Mouse (Mus musculus) hindbrain, embryonic 10.5 days (tissue): ENCODE data around the gene Plcb2. TPM values are rescaled to one million over a fixed set of nuclear protein-coding genes. Genes with fewer than 3 reads are reported as not detected.

Source experiments
- DNase-seq: peaks from one replicate; pipeline ENCODE4 v3.0.0-alpha.2; 2017; ENCODE audit warnings: low spot score
- H3K27ac ChIP-seq: fragments of 300-500 bp; sonication (generic); 2 replicates; pipeline ENCODE4 v1.5.1; 2016; ENCODE audit warnings: mild to moderate bottlenecking, moderate library complexity
- H3K27me3 ChIP-seq: fragments of 300-500 bp; sonication (generic); 2 replicates; pipeline ENCODE4 v1.6.1; 2016; ENCODE audit warnings: mild to moderate bottlenecking; ENCODE audit not compliant: poor library complexity, insufficient read depth, severe bottlenecking
- H3K36me3 ChIP-seq: fragments of 300-500 bp; sonication (generic); 2 replicates; pipeline ENCODE4 v1.6.1; 2016; ENCODE audit warnings: mild to moderate bottlenecking, moderate library complexity
- H3K4me1 ChIP-seq: fragments of 300-500 bp; sonication (generic); replicated peaks from 2 replicates; pipeline ENCODE4 v1.6.1; 2016; ENCODE audit warnings: mild to moderate bottlenecking
- H3K4me3 ChIP-seq: fragments of 300-500 bp; sonication (generic); 2 replicates; pipeline ENCODE4 v1.5.1; 2016; ENCODE audit warnings: mild to moderate bottlenecking, moderate library complexity
- H3K9me3 ChIP-seq: fragments of 300-500 bp; sonication (generic); 2 replicates; pipeline ENCODE4 v1.6.1; 2016; ENCODE audit warnings: mild to moderate bottlenecking, moderate library complexity
- WGBS: fragments of 180-500 bp; shearing (Covaris S2); methylation state at CpG from one replicate; pipeline ENCODE4 v1.1.7; 2016; 5-methylcytosine and 5-hydroxymethylcytosine counted together
- polyA plus RNA-seq: library from polyadenylated mRNA; unstranded; fragments of >200 nt; fragmentation: Nextera tagmentation; extraction: Ambion mirVana; gene quantifications from 2 replicates; pipeline ENCODE4 v1.2.1, GENCODE M21; 2016

Plcb2 gene
- polyA plus RNA-seq, 1 experiment from 2014 or later: 0.43 TPM

- WGBS: 91% methylated on average over 4 of the region's 4 CpGs
- peaks cover 39% of the 10 kb centered on the region for H3K27me3 ChIP-seq
- H3K4me3 ChIP-seq: no peak overlapping the region
- no peak for DNase-seq
- H3K4me1 ChIP-seq: 0 out of 2 replicates have a peak, but pooled peaks cover 9% of the 10 kb centered on the region
- H3K27ac ChIP-seq: no peak overlapping the region
- no peaks in the 10 kb centered on the region for H3K9me3 ChIP-seq
- no peaks in the 10 kb centered on the region for H3K36me3 ChIP-seq
Observed at GRCm38 (mm10) chr2:118685088-118685487, 43.1 kb downstream of the Plcb2 start.

GRCm38 (mm10) chr2:118682544-118683260 is 45.5 kb downstream of the Plcb2 start:
- Histone ChIP-seq H3K27me3 (peaks cover 56% of the 10 kb centered on the region), H3K27ac (no peak overlapping the region), H3K9me3 (no peaks in the 10 kb centered on the region), H3K36me3 (no peaks in the 10 kb centered on the region), H3K4me1 (peaks cover 7% of the 10 kb centered on the region), H3K4me3 (no peak overlapping the region)
- DNase-seq: no peak
- WGBS: 58% methylated on average over 8 of the region's 8 CpGs

DNA sequence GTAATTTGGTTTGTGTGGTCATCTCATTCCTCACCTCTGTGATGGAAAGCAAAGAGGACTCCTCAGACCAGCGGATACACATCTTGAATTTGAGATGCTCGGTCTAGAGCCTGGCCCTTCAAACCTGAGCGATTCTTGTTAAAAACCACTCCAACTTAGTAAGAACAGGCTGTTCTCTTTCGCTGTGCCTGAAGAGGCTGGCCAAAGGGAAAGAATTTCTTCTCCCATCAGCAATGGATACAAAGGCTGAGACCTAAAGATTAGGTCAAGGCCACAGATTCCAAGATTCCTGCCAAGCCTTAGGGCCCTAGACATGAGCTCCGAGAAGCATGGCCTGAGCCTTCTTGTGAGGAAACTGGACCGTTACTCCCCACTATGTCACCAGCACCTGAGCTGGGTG is 47.3 kb downstream of the Plcb2 start:
- 92% methylated on average over 6 of the region's 6 CpGs for WGBS
- Histone ChIP-seq H3K9me3 (no peaks in the 10 kb centered on the region), H3K27ac (no peak overlapping the region), H3K4me3 (no peak overlapping the region), H3K36me3 (no peaks in the 10 kb centered on the region), H3K4me1 (peaks cover 19% of the 10 kb centered on the region), H3K27me3 (peaks cover 65% of the 10 kb centered on the region)
- DNase-seq: no peak

DNA sequence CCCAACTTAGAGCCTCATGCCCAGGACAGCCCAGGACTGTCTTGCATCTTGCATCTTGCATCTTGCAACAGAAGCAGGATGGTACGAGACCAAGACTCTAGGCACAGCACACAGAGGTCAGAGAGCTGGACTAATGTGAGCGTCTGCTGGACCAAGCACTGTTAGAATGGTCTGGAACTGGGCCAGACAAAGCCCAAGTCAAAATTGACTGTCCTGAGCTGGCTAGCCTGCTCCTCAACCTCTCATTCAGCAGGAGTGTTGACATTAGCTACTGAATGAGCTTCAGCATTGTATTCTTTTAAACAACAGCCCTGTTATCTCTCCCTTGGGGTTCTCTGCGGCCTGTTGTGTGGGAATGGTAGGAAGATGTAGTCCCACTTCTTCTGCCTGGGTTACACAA is 48.7 kb downstream of the Plcb2 start:
- Histone ChIP-seq H3K4me1 (peaks cover 19% of the 10 kb centered on the region), H3K27me3 (peaks cover 79% of the 10 kb centered on the region), H3K27ac (no peak overlapping the region), H3K9me3 (no peaks in the 10 kb centered on the region), H3K4me3 (no peak overlapping the region), H3K36me3 (no peaks in the 10 kb centered on the region)
- no peak for DNase-seq
- WGBS: 77% methylated on average over 3 of the region's 3 CpGs

DNA sequence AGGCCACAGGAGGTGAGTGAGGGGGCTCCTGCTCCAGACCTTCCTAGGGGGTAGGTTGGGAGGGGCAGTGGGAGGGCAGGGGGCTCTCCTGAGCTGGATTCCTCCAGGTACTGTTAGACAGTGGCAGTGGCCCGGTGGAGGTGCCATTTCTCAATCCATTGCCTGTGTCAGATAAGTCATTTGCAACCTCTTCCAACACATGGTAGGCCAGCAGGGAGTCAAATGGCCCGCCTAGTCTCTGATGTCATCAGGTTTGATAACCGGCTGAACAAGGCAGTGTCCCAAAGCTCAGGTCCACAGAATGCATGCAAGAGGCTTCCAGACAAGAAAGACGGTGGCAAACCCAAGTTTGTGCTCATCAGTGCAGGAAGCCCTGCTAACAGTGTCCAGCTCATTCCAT is 50.4 kb downstream of the Plcb2 start:
- no peaks in the 10 kb centered on the region for H3K9me3 ChIP-seq
- no peak for DNase-seq
- H3K36me3 ChIP-seq: no peaks in the 10 kb centered on the region
- WGBS: 17% methylated on average over 4 of the region's 4 CpGs
- H3K27me3 ChIP-seq: peaks cover 92% of the 10 kb centered on the region
- peaks cover 26% of the 10 kb centered on the region for H3K4me1 ChIP-seq
- 0 out of 2 replicates have a peak overlapping the region, but pooled peaks have one; percentile 62 for H3K27ac ChIP-seq
- H3K4me3 ChIP-seq: peak overlapping the region; percentile 64

DNA sequence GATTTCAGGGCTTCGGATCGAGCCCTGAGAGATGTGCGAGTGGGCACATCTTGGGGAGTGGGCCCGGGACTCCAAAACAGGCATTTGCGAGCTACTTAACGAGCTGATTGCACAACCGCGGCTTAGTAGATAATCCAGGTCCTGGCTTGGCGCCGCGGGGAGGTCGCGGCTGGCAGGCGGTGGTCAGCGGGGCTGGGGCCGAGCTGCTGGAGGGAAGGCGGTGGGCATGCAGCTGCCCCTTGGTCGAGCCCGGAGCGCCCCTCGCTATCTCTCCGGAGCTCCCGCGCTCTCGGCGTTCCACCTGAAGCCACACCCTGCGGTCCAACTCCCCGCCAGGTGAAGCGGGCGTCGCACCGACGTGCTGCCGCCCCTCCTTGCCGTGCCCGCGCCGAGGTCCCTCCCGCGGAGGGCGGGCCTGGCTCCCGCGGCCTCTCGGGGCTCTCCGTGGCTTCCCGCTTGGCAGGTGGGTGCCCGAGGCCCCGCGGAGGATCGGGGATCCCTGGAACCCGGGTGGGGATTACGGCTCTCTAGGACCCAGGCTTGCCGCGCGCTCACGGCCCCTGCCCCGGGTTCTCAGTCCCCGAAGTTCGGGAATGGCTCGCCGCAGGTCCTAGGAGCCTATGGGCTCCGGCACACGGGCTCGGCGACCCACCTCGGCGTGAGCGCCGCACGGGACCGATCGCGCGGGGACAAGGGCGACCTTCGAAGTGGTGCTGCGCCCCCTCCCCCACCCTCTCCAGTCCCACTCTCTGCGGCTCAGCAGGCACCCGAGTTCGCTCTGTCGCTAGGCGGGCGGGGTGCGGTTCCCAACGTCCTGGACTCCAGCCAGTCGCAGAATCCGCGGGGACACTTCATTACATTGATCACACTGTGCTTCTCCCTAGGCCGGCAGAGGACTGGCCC is 51.1 kb downstream of the Plcb2 start:
- Histone ChIP-seq H3K36me3 (no peaks in the 10 kb centered on the region), H3K9me3 (no peaks in the 10 kb centered on the region), H3K27me3 (peaks cover 94% of the 10 kb centered on the region), H3K4me3 (peak overlapping the region; percentile 64), H3K27ac (peak overlapping the region; percentile 62; the same call in 1 of the 2 replicates), H3K4me1 (peaks cover 21% of the 10 kb centered on the region)
- WGBS: under 1% methylated on average over 89 of the region's 89 CpGs
- DNase-seq: no peak

DNA sequence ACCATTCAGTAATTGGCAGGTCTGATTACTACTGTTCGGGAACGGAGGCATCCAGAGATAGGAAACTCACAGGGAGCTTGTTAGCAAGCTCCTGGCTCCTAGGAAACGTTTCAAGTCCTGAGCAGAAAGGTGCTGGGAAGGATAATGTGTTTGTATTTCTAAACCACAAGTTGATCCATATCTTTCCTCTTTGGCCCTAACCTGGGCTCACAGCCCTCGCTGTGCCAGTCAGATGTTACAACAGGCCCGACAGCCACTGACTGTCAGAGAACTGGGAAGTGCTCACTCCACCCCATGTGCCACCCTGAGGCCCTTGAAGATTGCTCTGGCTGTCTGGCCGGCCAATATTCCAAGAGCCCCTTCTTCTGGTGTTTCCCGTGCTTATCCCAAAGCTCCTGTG is 53.7 kb downstream of the Plcb2 start:
- peaks cover 23% of the 10 kb centered on the region for H3K4me1 ChIP-seq
- DNase-seq: no peak
- H3K4me3 ChIP-seq: no peak overlapping the region
- no peak overlapping the region for H3K27ac ChIP-seq
- WGBS: 20% methylated on average over 7 of the region's 7 CpGs
- no peaks in the 10 kb centered on the region for H3K36me3 ChIP-seq
- H3K27me3 ChIP-seq: peaks cover 96% of the 10 kb centered on the region
- no peaks in the 10 kb centered on the region for H3K9me3 ChIP-seq

DNA sequence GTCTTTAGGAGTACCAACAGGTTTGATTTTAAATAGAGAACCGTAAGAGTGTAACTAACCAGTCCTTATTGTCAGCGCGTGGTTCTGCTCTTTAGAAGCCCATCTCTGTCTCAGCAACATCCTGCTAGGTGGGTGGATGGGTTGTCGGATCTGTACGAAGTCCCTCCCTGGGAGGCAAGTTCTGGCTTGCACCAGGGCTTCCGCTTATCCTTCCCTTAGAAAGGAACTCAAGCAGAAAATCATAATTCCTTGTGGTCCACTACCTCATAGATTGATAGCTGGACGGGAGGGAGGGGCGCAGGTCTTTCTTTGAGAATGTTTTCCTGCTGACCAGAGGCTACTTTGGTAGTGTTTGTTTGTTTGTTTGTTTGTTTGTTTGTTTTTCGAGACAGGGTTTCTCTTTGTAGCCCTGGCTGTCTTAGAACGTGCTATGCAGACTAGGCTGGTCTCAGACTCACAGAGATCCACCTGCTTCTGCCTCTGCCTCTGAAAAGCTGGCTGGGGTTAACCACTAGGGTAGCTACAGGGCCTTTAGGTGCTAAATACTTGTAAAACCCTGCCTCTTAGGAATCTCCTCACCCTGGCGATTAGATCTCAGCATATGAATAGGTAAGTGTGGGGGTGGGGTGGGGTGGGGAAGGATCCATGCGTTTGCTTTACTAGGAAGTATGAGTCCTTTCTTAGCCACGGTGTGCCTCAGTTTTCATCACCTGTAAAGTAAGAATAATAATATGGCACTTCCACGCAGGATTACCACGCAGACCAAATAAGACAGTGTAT is 54.4 kb downstream of the Plcb2 start:
- no peak overlapping the region for H3K4me3 ChIP-seq
- no peak for DNase-seq
- 25% methylated on average over 15 of the region's 15 CpGs for WGBS
- peaks cover 23% of the 10 kb centered on the region for H3K4me1 ChIP-seq
- no peaks in the 10 kb centered on the region for H3K9me3 ChIP-seq
- no peaks in the 10 kb centered on the region for H3K36me3 ChIP-seq
- H3K27me3 ChIP-seq: peaks cover 93% of the 10 kb centered on the region
- no peak overlapping the region for H3K27ac ChIP-seq

GRCm38 (mm10) chr2:118671728-118672127 is 56.5 kb downstream of the Plcb2 start:
- Histone ChIP-seq H3K9me3 (no peaks in the 10 kb centered on the region), H3K4me1 (peaks cover 20% of the 10 kb centered on the region), H3K4me3 (no peak overlapping the region), H3K27ac (no peak overlapping the region), H3K36me3 (no peaks in the 10 kb centered on the region), H3K27me3 (peaks cover 75% of the 10 kb centered on the region)
- no peak for DNase-seq
- WGBS: 66% methylated on average over 1 of the region's 1 CpGs

- H3K36me3 ChIP-seq: no peaks in the 10 kb centered on the region
- H3K27ac ChIP-seq: no peak overlapping the region
- 41% methylated on average over 2 of the region's 2 CpGs for WGBS
- no peaks in the 10 kb centered on the region for H3K9me3 ChIP-seq
- H3K4me1 ChIP-seq: peaks cover 22% of the 10 kb centered on the region
- peaks cover 72% of the 10 kb centered on the region for H3K27me3 ChIP-seq
- H3K4me3 ChIP-seq: no peak overlapping the region
- DNase-seq: no peak
Observed at GRCm38 (mm10) chr2:118669785-118670184, 58.5 kb downstream of the Plcb2 start.

DNA sequence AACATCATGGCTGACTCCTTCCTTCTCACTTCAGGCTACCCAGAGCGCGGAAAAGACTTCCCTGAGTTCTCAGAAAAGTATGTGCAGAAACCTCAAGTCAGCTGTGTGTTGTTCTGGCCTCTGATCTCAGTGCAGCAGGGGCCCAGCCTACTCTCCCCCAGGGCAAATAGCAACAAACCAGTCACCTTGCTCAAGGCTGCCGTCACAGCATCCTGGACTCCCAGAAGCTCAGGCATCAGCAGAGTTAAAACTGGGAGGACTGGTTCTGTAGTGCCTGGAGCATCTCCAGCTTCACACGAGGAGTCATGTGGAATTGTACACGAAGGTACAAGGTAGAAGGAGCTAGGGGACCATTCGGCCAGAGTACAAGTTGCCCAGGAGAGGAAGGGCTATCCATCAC is 59.0 kb downstream of the Plcb2 start:
- no peak overlapping the region for H3K27ac ChIP-seq
- 67% methylated on average over 6 of the region's 6 CpGs for WGBS
- H3K9me3 ChIP-seq: no peaks in the 10 kb centered on the region
- H3K27me3 ChIP-seq: peaks cover 72% of the 10 kb centered on the region
- H3K4me1 ChIP-seq: peaks cover 22% of the 10 kb centered on the region
- no peaks in the 10 kb centered on the region for H3K36me3 ChIP-seq
- no peak for DNase-seq
- no peak overlapping the region for H3K4me3 ChIP-seq

- Histone ChIP-seq H3K4me1 (peaks cover 34% of the 10 kb centered on the region), H3K27ac (no peak overlapping the region), H3K27me3 (peaks cover 72% of the 10 kb centered on the region), H3K4me3 (no peak overlapping the region), H3K36me3 (no peaks in the 10 kb centered on the region), H3K9me3 (no peaks in the 10 kb centered on the region)
- WGBS: 71% methylated on average over 5 of the region's 5 CpGs
- no peak for DNase-seq
Observed at GRCm38 (mm10) chr2:118667181-118667580, 61.1 kb downstream of the Plcb2 start.
